Mouse (Mus musculus): ENCODE measurements around the gene Gm9936.
A peak's percentile ranks its signal among the peaks of the same experiment; 100 is the strongest.
"Not testable (repeated sequence)": the region's sequence is repeated elsewhere in the genome, so short reads cannot be mapped to it uniquely, and the experiment has no call there.

Gm9936 gene

GRCm38 (mm10) chr5:114858582-114858981 lies at the start of gene Gm9936:
Gm9936 (minus strand) TSS chr5:114858682.
- DNase-seq (ENCODE audit: low read depth), result no peak

- DNase-seq (ENCODE audit: low read depth), result peak; percentile 59
These were observed 43.9 kb upstream of the Gm9936 start for GRCm38 (mm10) chr5:114902413-114902812.

GRCm38 (mm10) chr5:114898857-114899256 lies 40.4 kb upstream of the Gm9936 start:
- no peak for DNase-seq (ENCODE audit: low read depth)

- DNase-seq (ENCODE audit: low read depth), result peak; percentile 36
These were observed 38.9 kb upstream of the Gm9936 start for GRCm38 (mm10) chr5:114897374-114897793.

- DNase-seq (ENCODE audit: low read depth), result no peak
These were observed 38.3 kb upstream of the Gm9936 start, which contains the start of gene Oasl2 for GRCm38 (mm10) chr5:114896688-114897373. Oasl2 (plus strand) TSS chr5:114896936.

- no peak for DNase-seq (ENCODE audit: low read depth)
These were observed 37.1 kb upstream of the Gm9936 start for GRCm38 (mm10) chr5:114895542-114895941.

GRCm38 (mm10) chr5:114888995-114889394 lies 30.5 kb upstream of the Gm9936 start:
- DNase-seq (ENCODE audit: low read depth), result no peak

- no peak for DNase-seq (ENCODE audit: low read depth)
These were observed 28.3 kb upstream of the Gm9936 start for GRCm38 (mm10) chr5:114886801-114887200.

GRCm38 (mm10) chr5:114883022-114883421 lies 24.5 kb upstream of the Gm9936 start:
- no peak for DNase-seq (ENCODE audit: low read depth)

GRCm38 (mm10) chr5:114882319-114882718 lies 23.8 kb upstream of the Gm9936 start:
- DNase-seq (ENCODE audit: low read depth), result not testable (repeated sequence)

GRCm38 (mm10) chr5:114879399-114879798 lies 20.9 kb upstream of the Gm9936 start:
- no peak for DNase-seq (ENCODE audit: low read depth)

GRCm38 (mm10) chr5:114877487-114877886 lies 19.0 kb upstream of the Gm9936 start:
- no peak for DNase-seq (ENCODE audit: low read depth)

GRCm38 (mm10) chr5:114876331-114876730 lies 17.8 kb upstream of the Gm9936 start:
- no peak for DNase-seq (ENCODE audit: low read depth)

- no peak for DNase-seq (ENCODE audit: low read depth)
These were observed 17.4 kb upstream of the Gm9936 start for GRCm38 (mm10) chr5:114875858-114876257.

- DNase-seq (ENCODE audit: low read depth), result no peak
These were observed 6.8 kb upstream of the Gm9936 start for GRCm38 (mm10) chr5:114865279-114865678.

GRCm38 (mm10) chr5:114864813-114865212 lies 6.3 kb upstream of the Gm9936 start:
- DNase-seq (ENCODE audit: low read depth), result no peak

- DNase-seq (ENCODE audit: low read depth), result no peak
These were observed 3.2 kb upstream of the Gm9936 start for GRCm38 (mm10) chr5:114861730-114862129.

- peak; percentile 90 for DNase-seq (ENCODE audit: low read depth)
These were observed 771 bp upstream of the Gm9936 start for GRCm38 (mm10) chr5:114859253-114859652.

GRCm38 (mm10) chr5:114853364-114853763 lies 5.1 kb downstream of the Gm9936 start, which contains the start of gene 4930519G04Rik:
4930519G04Rik (plus strand) TSS chr5:114853664.
- not testable (repeated sequence) for DNase-seq (ENCODE audit: low read depth)

- DNase-seq (ENCODE audit: low read depth), result no peak
These were observed 6.8 kb downstream of the Gm9936 start for GRCm38 (mm10) chr5:114851565-114852236.

GRCm38 (mm10) chr5:114844371-114844770 lies 14.1 kb downstream of the Gm9936 start:
- DNase-seq (ENCODE audit: low read depth), result not testable (repeated sequence)

GRCm38 (mm10) chr5:114842674-114843073 lies 15.8 kb downstream of the Gm9936 start:
- DNase-seq (ENCODE audit: low read depth), result no peak

GRCm38 (mm10) chr5:114842155-114842554 lies 16.3 kb downstream of the Gm9936 start:
- DNase-seq (ENCODE audit: low read depth), result peak; percentile 32

All from NIH3T3 (cell line).